Mouse (Mus musculus) heart, postnatal 0 days (tissue): ENCODE data around the gene Trim44. TPM values are rescaled to one million over a fixed set of nuclear protein-coding genes. Genes with fewer than 3 reads are reported as not detected.

Source experiments
- ATAC-seq: fragments of 200-750 bp; cut with Nextera tagmentation; 2 replicates; pipeline ENCODE4 v1.8.0; 2017; ENCODE audit warnings: low read depth, moderate number of reproducible peaks, moderate library complexity; ENCODE audit not compliant: insufficient read depth
- DNase-seq: peaks from one replicate; pipeline ENCODE4 v3.0.0-alpha.2; 2016; ENCODE audit warnings: low spot score
- H3K27ac ChIP-seq: fragments of 300-500 bp; sonication (generic); 2 replicates; pipeline ENCODE4 v1.5.1; 2014; ENCODE audit warnings: low read depth, mild to moderate bottlenecking
- H3K27me3 ChIP-seq: fragments of 300-500 bp; sonication (generic); 2 replicates; pipeline ENCODE4 v1.6.1; 2014; ENCODE audit warnings: low read length, mixed read lengths; ENCODE audit not compliant: control insufficient read depth, insufficient read depth
- H3K36me3 ChIP-seq: fragments of 300-500 bp; sonication (generic); replicated peaks from 2 replicates; pipeline ENCODE4 v1.6.1; 2014; ENCODE audit warnings: low read length, mixed read lengths; ENCODE audit not compliant: control insufficient read depth, insufficient read depth
- H3K4me1 ChIP-seq: fragments of 300-500 bp; sonication (generic); 2 replicates; pipeline ENCODE4 v1.6.1; 2014; ENCODE audit warnings: antibody characterized with exemption; ENCODE audit not compliant: control insufficient read depth, insufficient read depth
- H3K4me2 ChIP-seq: fragments of 300-500 bp; sonication (generic); 2 replicates; pipeline ENCODE4 v1.6.1; 2014; ENCODE audit warnings: low read depth, mild to moderate bottlenecking, low read length, moderate library complexity
- H3K4me3 ChIP-seq: fragments of 300-500 bp; sonication (generic); 2 replicates; pipeline ENCODE4 v1.5.1; 2014; ENCODE audit warnings: low read depth, low read length
- H3K9ac ChIP-seq: fragments of 300-500 bp; sonication (generic); replicated peaks from 2 replicates; pipeline ENCODE4 v1.6.1; 2014; ENCODE audit warnings: low read depth, low read length, mixed read lengths
- H3K9me3 ChIP-seq: fragments of 300-500 bp; sonication (generic); replicated peaks from 2 replicates; pipeline ENCODE4 v1.6.1; 2016; ENCODE audit warnings: low read length; ENCODE audit not compliant: control insufficient read depth
- CTCF ChIP-seq: IDR thresholded peaks from 2 replicates; pipeline ENCODE4 v1.5.1; 2016; ENCODE audit warnings: antibody characterized with exemption, control low read depth, low read depth
- EP300 ChIP-seq: IDR thresholded peaks from 2 replicates; pipeline ENCODE4 v1.6.1; 2016; ENCODE audit warnings: antibody characterized with exemption, low read depth
- WGBS: fragments of 180-500 bp; shearing (Covaris S2); extraction: QIAGEN DNeasy Blood & Tissue Kit; methylation state at CpG from one replicate; pipeline ENCODE4 v1.1.7; 2014; 5-methylcytosine and 5-hydroxymethylcytosine counted together
- polyA plus RNA-seq: library from polyadenylated mRNA; unstranded; fragments of >200 nt; fragmentation: Nextera tagmentation; extraction: Ambion mirVana; gene quantifications from 2 replicates; pipeline ENCODE4 v1.2.1, GENCODE M21; 2015
- total RNA-seq: library from RNA; depleted of rRNA; stranded (reverse); fragments of >200 nt; gene quantifications from 2 replicates; pipeline ENCODE4 v1.2.3, GENCODE M21; 2014; ENCODE audit warnings: low replicate concordance

Gene Trim44
- total and polyA plus RNA-seq, 2 experiments from 2014 or later = 10.9 to 23.0 TPM

DNA sequence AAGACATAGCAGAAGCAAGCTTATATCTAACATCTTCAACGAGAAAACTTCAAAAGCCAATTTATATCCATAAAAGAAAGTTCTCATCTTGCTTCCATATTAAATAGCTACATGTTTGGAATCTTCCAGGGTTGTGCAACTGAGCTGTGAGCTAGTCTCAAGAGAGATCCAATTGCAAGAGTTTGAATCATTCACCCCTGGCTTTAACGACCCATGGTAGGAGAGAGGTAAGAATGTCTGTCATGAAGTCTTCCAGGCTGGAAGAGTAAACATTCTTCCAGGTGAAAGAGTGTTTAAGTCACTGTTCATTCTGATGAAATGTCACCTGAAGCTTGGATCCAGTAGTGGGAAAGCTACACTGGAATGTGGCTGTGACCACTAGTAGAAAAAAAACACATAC, 93.6 kb downstream of the Trim44 start:
- Histone ChIP-seq H3K27me3 (no peaks in the 10 kb centered on the region), H3K4me1 (peaks cover 24% of the 10 kb centered on the region), H3K36me3 (no peaks in the 10 kb centered on the region), H3K9ac (no peak overlapping the region), H3K4me2 (no peak overlapping the region), H3K4me3 (no peak overlapping the region), H3K9me3 (no peaks in the 10 kb centered on the region), H3K27ac (0 out of 2 replicates have a peak overlapping the region, but pooled peaks have one; percentile 4)
- ATAC-seq (no peak), DNase-seq (no peak)
- no peak for TF ChIP-seq CTCF
- no peak for TF ChIP-seq EP300
- 67% methylated on average over 2 of the region's 2 CpGs for WGBS

DNA sequence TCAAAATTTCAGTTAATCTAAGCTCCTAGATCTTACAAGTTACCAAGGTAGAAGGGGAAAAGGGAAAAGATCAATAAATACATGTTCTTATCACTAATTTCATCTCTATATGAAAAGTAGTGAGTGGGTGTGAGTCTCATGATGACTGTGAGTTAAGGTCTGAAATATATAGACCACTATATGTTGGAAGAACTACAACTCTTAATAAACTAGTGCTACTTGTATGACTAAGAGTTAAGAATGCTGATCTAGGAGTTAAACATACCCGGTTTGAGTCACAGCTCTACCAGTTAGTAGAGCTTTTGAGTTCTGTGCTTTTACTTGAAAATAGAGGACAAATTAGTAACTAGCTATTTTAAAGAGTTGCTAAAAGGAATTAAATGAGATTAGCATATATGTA, 94.7 kb downstream of the Trim44 start:
- H3K4me2 ChIP-seq = no peak overlapping the region
- no peaks in the 10 kb centered on the region for H3K36me3 ChIP-seq
- ATAC-seq (no peak), DNase-seq (no peak)
- no peaks in the 10 kb centered on the region for H3K9me3 ChIP-seq
- H3K27ac ChIP-seq = no peak overlapping the region
- no peaks in the 10 kb centered on the region for H3K27me3 ChIP-seq
- no peak overlapping the region for H3K9ac ChIP-seq
- TF ChIP-seq EP300 (no peak), CTCF (no peak)
- H3K4me3 ChIP-seq = no peak overlapping the region
- peaks cover 24% of the 10 kb centered on the region for H3K4me1 ChIP-seq
- WGBS = 93% methylated on average over 1 of the region's 1 CpGs

GRCm38 (mm10) chr2:102303274-102303673, 104.4 kb downstream of the Trim44 start:
- Histone ChIP-seq H3K9me3 (no peaks in the 10 kb centered on the region), H3K27me3 (no peaks in the 10 kb centered on the region), H3K27ac (peak overlapping the region; percentile 23; the same call in 1 of the 2 replicates), H3K4me2 (no peak overlapping the region), H3K4me3 (no peak overlapping the region), H3K9ac (no peak overlapping the region), H3K4me1 (peaks cover 37% of the 10 kb centered on the region), H3K36me3 (peaks cover 5% of the 10 kb centered on the region)
- TF ChIP-seq EP300 (no peak), CTCF (no peak)
- WGBS = 28% methylated on average over 2 of the region's 2 CpGs
- DNase-seq = no peak
- ATAC-seq = no peak

DNA sequence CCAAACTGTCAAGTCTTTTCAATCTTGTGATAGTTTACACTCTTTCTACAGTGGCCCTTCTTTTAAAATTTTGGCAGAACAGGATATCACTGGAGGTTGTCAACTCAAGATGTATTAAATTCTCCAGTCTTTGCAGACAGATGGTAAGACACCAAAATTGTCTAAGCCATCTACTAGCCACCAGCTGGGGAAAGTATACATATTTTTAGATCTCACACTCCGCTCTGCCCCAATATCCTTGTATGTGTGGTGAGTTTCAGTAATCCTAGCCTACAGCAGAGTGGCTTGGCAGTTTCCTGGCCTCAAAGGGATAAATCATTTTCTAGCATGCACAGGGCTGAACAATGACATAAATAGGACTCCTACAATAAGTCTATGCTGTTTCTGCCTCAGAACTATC, 105.1 kb downstream of the Trim44 start:
- Histone ChIP-seq H3K4me3 (no peak overlapping the region), H3K4me2 (no peak overlapping the region), H3K9ac (no peak overlapping the region), H3K9me3 (no peaks in the 10 kb centered on the region), H3K27ac (no peak overlapping the region), H3K36me3 (peaks cover 5% of the 10 kb centered on the region), H3K27me3 (no peaks in the 10 kb centered on the region), H3K4me1 (peaks cover 33% of the 10 kb centered on the region)
- no peak for ATAC-seq
- 93% methylated on average over 1 of the region's 1 CpGs for WGBS
- TF ChIP-seq EP300 (no peak), CTCF (no peak)
- no peak for DNase-seq

DNA sequence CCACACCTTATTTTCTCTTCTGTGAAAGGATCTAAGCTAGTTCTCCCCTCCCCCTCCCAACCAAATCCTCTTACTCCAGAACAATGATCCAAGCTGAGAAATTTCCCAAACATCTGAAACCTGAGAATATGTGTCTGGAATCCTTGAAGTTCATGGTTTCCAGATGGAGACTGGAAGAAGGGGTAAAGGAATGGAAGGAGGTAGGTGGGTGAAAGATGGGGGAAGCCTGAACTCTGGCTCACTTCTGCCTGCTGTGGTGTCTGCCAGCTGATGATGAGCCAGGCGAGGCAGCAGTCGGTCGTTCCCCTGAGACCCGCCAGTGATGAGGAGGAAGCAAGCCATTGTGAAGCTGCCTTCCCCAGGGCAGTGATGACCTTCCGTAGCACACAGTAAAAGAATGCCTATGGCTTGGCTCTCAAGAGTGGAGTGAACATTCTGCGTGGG, 112.8 kb downstream of the Trim44 start:
- DNase-seq (no peak), ATAC-seq (peak; percentile 57; the same call in 1 of the 2 replicates)
- Histone ChIP-seq H3K9ac (no peak overlapping the region), H3K4me3 (no peak overlapping the region), H3K4me1 (peaks cover 8% of the 10 kb centered on the region; the same call in 1 of the 2 replicates), H3K27ac (no peak overlapping the region), H3K9me3 (no peaks in the 10 kb centered on the region), H3K36me3 (no peaks in the 10 kb centered on the region), H3K27me3 (no peaks in the 10 kb centered on the region), H3K4me2 (no peak overlapping the region)
- 29% methylated on average over 6 of the region's 6 CpGs for WGBS
- TF ChIP-seq CTCF (no peak), EP300 (no peak)

DNA sequence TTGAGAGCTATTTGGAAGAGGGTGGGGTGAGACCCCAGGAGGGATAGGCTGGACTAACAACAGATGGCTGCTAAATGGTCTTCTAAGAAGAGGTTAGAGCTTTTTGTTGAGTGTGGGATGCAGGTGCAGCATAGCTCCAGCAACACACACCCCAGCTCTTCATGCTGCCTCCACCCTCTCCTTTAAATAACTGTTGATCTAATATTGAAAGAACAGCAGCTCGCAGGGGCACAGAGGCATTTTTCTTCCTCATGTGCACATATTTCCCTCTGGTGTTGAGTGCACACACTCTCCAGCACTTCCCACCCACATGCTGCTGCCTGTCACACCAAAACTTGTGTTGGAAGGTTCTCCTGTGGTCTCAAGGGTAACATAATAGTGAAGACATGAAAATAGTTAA, 114.4 kb downstream of the Trim44 start:
- Histone ChIP-seq H3K9me3 (no peaks in the 10 kb centered on the region), H3K4me3 (no peak overlapping the region), H3K36me3 (no peaks in the 10 kb centered on the region), H3K4me2 (no peak overlapping the region), H3K27me3 (no peaks in the 10 kb centered on the region), H3K9ac (no peak overlapping the region), H3K4me1 (peaks cover 8% of the 10 kb centered on the region; the same call in 1 of the 2 replicates), H3K27ac (no peak overlapping the region)
- ATAC-seq (peak; percentile 41; the same call in 1 of the 2 replicates), DNase-seq (no peak)
- TF ChIP-seq EP300 (no peak), CTCF (no peak)
- 30% methylated on average over 1 of the region's 1 CpGs for WGBS
